Mouse (Mus musculus): Measurements from ENCODE around the gene Pnpla3.

- TF ChIP-seq POLR2A (IDR thresholded peaks at IDR 0.05; ENCODE audit: borderline replicate concordance, control insufficient read depth, low read depth, low read length) (no peak), CTCF (IDR thresholded peaks at IDR 0.05; ENCODE audit: control insufficient read depth, insufficient read depth, low read length) (no peak)
These were observed 16.3 kb downstream of the Pnpla3 start for GRCm38 (mm10) chr15:84183967-84184366.
